Mouse (Mus musculus): ENCODE measurements around the gene Tbccd1. TPM values are rescaled to one million over a fixed set of nuclear protein-coding genes. Genes with fewer than 3 reads are reported as not detected.
"Not testable (repeated sequence)": the region's sequence is repeated elsewhere in the genome, so short reads cannot be mapped to it uniquely, and the experiment has no call there.

The Tbccd1 gene
- polyA plus RNA-seq, 1 experiment from 2014 or later, result 35.2 TPM

DNA sequence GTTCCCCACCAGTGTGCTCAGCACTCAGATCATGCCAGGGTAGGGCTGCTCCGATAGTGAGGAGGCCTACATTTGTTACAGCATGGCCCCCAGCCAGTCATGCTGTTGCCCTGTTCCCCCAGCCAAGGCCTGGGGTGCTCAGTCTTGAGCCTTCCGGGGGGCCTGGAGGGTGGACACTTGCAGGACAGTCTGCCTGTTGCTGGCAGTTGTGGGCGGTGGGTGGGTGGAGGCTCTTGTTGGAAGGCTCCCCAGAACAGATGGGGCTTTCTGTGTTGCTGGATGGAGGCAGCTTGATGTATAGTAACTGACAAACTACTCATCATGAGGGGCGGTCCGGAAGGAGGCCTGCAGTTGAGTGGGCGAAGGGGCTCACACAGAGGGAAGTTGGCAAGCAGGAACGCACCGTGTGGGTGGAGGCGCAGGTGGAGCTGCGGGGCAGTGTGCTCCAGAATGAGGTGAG lies 67.5 kb downstream of the Tbccd1 start:
- Histone ChIP-seq H3K36me3 (ENCODE audit: control insufficient read depth, insufficient read depth, low read length) (no peaks in the 10 kb centered on the region), H3K9ac (ENCODE audit: low read length) (no peak overlapping the region), H3K4me2 (ENCODE audit: low read depth) (no peak overlapping the region), H3K4me1 (ENCODE audit: control insufficient read depth, insufficient read depth, low read length) (no peaks in the 10 kb centered on the region), H3K9me3 (ENCODE audit: control insufficient read depth, low read length) (no peaks in the 10 kb centered on the region), H3K27me3 (ENCODE audit: control insufficient read depth, insufficient read depth, low read length) (0 out of 2 replicates have a peak, but pooled peaks cover 2% of the 10 kb centered on the region), H3K27ac (ENCODE audit: low read depth, low read length) (no peak overlapping the region), H3K4me3 (ENCODE audit: low read depth, low read length) (no peak overlapping the region)
- ATAC-seq (ENCODE audit: insufficient read depth, low FRiP score, low TSS enrichment), result no peak
- WGBS, result 50% methylated on average over 10 of the region's 10 CpGs
- DNase-seq (ENCODE audit: low spot score), result no peak

DNA sequence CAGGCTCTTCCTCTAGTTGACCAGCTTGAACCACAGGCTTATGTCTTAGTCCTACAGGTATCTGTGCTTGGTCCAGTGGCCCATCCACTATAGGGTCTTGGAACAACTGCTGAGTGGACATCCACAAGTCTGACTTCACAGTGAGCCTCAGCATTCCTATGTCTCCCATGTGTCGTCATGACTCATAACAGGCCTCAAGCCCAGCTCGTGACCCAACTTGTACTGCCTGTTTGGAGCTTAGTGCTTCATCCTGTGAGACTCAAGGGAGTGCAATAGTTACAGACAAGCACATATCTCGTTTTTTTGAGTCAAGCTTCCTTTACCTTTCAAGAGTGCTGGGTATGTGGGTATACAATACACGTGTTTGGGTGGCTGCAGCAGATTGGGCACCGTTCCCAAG lies 74.8 kb downstream of the Tbccd1 start:
- Histone ChIP-seq H3K36me3 (ENCODE audit: control insufficient read depth, insufficient read depth, low read length) (no peaks in the 10 kb centered on the region), H3K27me3 (ENCODE audit: control insufficient read depth, insufficient read depth, low read length) (no peaks in the 10 kb centered on the region), H3K4me1 (ENCODE audit: control insufficient read depth, insufficient read depth, low read length) (no peaks in the 10 kb centered on the region), H3K9me3 (ENCODE audit: control insufficient read depth, low read length) (no peaks in the 10 kb centered on the region), H3K27ac (ENCODE audit: low read depth, low read length) (no peak overlapping the region), H3K4me3 (ENCODE audit: low read depth, low read length) (no peak overlapping the region), H3K9ac (ENCODE audit: low read length) (no peak overlapping the region), H3K4me2 (ENCODE audit: low read depth) (no peak overlapping the region)
- ATAC-seq (ENCODE audit: insufficient read depth, low FRiP score, low TSS enrichment) (no peak), DNase-seq (ENCODE audit: low spot score) (no peak)
- 83% methylated on average over 5 of the region's 5 CpGs for WGBS

DNA sequence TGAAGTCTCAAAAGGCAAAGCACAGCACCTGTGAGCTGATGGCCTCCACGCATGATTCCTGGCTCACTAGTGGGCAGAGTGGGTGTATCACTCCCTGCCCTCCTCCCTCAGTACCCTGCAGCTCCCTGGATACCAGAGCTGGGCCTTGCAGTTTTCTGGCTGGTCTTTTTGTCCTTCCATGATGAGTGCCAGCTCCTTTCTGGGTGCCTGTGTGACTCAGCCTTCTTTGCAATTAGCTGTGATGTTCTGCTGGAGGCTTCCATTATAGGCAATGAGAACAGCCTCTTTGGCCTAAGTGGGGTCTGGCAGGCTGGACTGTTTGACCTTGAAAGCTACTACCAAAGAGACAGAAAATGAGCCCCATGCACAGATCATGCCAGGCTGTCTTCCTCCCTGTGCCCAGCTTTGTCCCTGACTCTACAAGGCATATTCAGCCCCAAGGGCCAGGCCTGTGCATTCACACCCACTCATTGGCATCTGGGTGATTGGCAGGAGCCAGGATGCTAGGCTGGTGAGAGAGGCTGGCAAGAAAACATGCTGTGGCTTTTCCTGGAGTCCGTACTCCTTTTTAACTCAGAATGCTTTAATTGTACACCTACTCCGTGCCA lies 78.1 kb downstream of the Tbccd1 start:
- WGBS, result 91% methylated on average over 3 of the region's 3 CpGs

DNA sequence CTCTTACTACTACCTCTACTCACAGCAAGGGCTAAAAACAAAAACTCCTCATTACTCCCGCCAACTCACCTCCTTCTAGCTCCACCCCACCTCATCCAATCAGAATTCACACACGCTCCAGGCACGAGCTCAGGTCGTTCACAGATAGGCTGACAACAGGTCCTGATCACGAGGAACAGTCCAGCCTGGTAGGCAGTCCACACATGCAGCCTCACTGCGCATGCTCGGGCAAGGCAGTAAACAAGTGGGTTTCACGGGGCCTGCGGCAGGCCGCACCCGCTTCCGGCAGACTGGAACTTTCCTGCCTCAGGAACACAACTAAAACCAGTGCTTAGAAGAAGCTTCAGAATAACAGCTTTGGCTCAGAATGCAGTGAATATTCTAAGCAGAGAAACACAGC lies 79.2 kb downstream of the Tbccd1 start:
- not testable (repeated sequence) for ATAC-seq (ENCODE audit: insufficient read depth, low FRiP score, low TSS enrichment); H3K4me2 ChIP-seq (ENCODE audit: low read depth); H3K9ac ChIP-seq (ENCODE audit: low read length); H3K4me1 ChIP-seq (ENCODE audit: control insufficient read depth, insufficient read depth, low read length); H3K27ac ChIP-seq (ENCODE audit: low read depth, low read length); DNase-seq (ENCODE audit: low spot score); H3K36me3 ChIP-seq (ENCODE audit: control insufficient read depth, insufficient read depth, low read length); H3K9me3 ChIP-seq (ENCODE audit: control insufficient read depth, low read length); H3K27me3 ChIP-seq (ENCODE audit: control insufficient read depth, insufficient read depth, low read length); H3K4me3 ChIP-seq (ENCODE audit: low read depth, low read length)
- 91% methylated on average over 12 of the region's 12 CpGs for WGBS

More for the DNA sequence above, 78.1 kb downstream of the Tbccd1 start:
- no peak overlapping the region for H3K27ac ChIP-seq (ENCODE audit: low read depth, low read length)
- no peaks in the 10 kb centered on the region for H3K9me3 ChIP-seq (ENCODE audit: control insufficient read depth, low read length)
- no peaks in the 10 kb centered on the region for H3K4me1 ChIP-seq (ENCODE audit: control insufficient read depth, insufficient read depth, low read length)
- H3K4me3 ChIP-seq (ENCODE audit: low read depth, low read length), result no peak overlapping the region
- no peak for ATAC-seq (ENCODE audit: insufficient read depth, low FRiP score, low TSS enrichment)
- DNase-seq (ENCODE audit: low spot score), result no peak
- H3K27me3 ChIP-seq (ENCODE audit: control insufficient read depth, insufficient read depth, low read length), result no peaks in the 10 kb centered on the region
- no peak overlapping the region for H3K4me2 ChIP-seq (ENCODE audit: low read depth)
- H3K36me3 ChIP-seq (ENCODE audit: control insufficient read depth, insufficient read depth, low read length), result no peaks in the 10 kb centered on the region
- no peak overlapping the region for H3K9ac ChIP-seq (ENCODE audit: low read length)

DNA sequence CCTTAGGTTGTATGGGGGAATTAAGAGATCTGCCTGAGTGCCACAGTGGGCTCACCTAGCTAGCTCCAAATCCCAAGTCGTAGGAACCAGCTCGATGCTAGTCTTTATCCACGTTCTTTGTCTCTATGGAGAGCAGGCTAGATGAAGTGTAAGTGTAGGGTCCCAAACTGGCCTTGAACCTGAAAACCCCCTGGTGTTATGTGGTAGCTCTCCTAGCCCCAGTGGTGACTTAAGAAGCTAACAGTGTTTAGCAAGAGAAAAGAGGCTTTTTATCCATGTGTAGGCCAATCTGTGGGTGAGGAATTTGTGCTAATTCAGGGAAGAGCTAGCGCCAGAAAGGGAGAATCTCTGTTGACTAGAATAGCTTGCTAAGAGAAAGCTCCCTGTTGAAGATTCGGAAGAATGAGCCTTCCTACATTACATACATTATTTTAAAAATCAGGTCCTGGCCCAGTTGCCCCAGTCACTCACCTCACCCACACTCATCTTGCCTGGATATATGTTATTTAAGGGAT lies 81.9 kb downstream of the Tbccd1 start:
- ATAC-seq (ENCODE audit: insufficient read depth, low FRiP score, low TSS enrichment) (no peak), DNase-seq (ENCODE audit: low spot score) (no peak)
- Histone ChIP-seq H3K9me3 (ENCODE audit: control insufficient read depth, low read length) (no peaks in the 10 kb centered on the region), H3K4me2 (ENCODE audit: low read depth) (no peak overlapping the region), H3K9ac (ENCODE audit: low read length) (no peak overlapping the region), H3K27ac (ENCODE audit: low read depth, low read length) (no peak overlapping the region), H3K36me3 (ENCODE audit: control insufficient read depth, insufficient read depth, low read length) (no peaks in the 10 kb centered on the region), H3K4me1 (ENCODE audit: control insufficient read depth, insufficient read depth, low read length) (no peaks in the 10 kb centered on the region), H3K4me3 (ENCODE audit: low read depth, low read length) (no peak overlapping the region), H3K27me3 (ENCODE audit: control insufficient read depth, insufficient read depth, low read length) (no peaks in the 10 kb centered on the region)
- WGBS, result 73% methylated on average over 5 of the region's 5 CpGs

DNA sequence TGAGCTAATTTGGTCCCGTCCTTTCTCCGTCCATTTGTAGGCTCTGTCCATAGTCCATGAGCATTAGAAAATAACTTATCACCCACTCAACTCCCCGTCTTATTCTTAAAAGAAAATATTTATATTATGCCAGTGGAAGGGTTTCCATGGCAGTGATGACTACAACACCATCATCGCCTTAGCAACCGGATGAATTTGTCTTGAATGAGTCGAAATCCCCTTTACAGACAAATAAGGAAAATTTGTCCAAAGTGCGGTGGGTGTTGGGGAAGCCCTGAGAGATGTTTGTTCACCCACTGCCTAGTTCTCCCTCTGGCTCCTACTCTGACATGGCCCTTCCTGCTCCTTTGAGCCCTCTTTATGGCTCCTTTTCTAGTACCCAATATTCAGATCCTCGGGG lies 88.8 kb downstream of the Tbccd1 start:
- no peak for ATAC-seq (ENCODE audit: insufficient read depth, low FRiP score, low TSS enrichment)
- Histone ChIP-seq H3K36me3 (ENCODE audit: control insufficient read depth, insufficient read depth, low read length) (no peaks in the 10 kb centered on the region), H3K4me1 (ENCODE audit: control insufficient read depth, insufficient read depth, low read length) (no peaks in the 10 kb centered on the region), H3K27me3 (ENCODE audit: control insufficient read depth, insufficient read depth, low read length) (no peaks in the 10 kb centered on the region), H3K4me2 (ENCODE audit: low read depth) (no peak overlapping the region), H3K9me3 (ENCODE audit: control insufficient read depth, low read length) (no peaks in the 10 kb centered on the region), H3K9ac (ENCODE audit: low read length) (no peak overlapping the region), H3K27ac (ENCODE audit: low read depth, low read length) (no peak overlapping the region), H3K4me3 (ENCODE audit: low read depth, low read length) (no peak overlapping the region)
- WGBS, result 91% methylated on average over 8 of the region's 8 CpGs
- no peak for DNase-seq (ENCODE audit: low spot score)

DNA sequence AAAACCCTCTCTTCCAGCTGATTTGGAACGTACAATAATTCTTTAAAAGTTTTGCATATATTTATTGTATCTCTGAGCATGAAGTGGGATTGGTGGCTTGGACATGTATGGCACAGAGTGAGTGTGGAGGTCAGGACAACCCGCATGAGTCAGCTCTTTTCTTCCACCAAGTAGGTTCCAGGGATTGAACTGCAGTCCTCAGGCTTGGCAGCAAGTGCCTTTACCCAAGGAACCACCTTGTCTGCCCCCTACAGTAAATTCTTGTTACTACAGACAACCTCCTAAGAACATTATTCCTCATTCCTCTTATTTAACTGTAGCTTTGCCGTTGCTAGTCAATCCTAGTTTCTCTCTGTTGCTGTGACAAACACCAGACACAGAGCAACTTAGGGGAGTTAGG lies 90.1 kb downstream of the Tbccd1 start:
- no peaks in the 10 kb centered on the region for H3K9me3 ChIP-seq (ENCODE audit: control insufficient read depth, low read length)
- no peaks in the 10 kb centered on the region for H3K36me3 ChIP-seq (ENCODE audit: control insufficient read depth, insufficient read depth, low read length)
- no peaks in the 10 kb centered on the region for H3K27me3 ChIP-seq (ENCODE audit: control insufficient read depth, insufficient read depth, low read length)
- ATAC-seq (ENCODE audit: insufficient read depth, low FRiP score, low TSS enrichment) (no peak), DNase-seq (ENCODE audit: low spot score) (no peak)
- no peak overlapping the region for H3K27ac ChIP-seq (ENCODE audit: low read depth, low read length)
- H3K4me3 ChIP-seq (ENCODE audit: low read depth, low read length), result no peak overlapping the region
- H3K4me2 ChIP-seq (ENCODE audit: low read depth), result no peak overlapping the region
- WGBS, result 93% methylated on average over 3 of the region's 3 CpGs
- no peaks in the 10 kb centered on the region for H3K4me1 ChIP-seq (ENCODE audit: control insufficient read depth, insufficient read depth, low read length)
- H3K9ac ChIP-seq (ENCODE audit: low read length), result no peak overlapping the region

DNA sequence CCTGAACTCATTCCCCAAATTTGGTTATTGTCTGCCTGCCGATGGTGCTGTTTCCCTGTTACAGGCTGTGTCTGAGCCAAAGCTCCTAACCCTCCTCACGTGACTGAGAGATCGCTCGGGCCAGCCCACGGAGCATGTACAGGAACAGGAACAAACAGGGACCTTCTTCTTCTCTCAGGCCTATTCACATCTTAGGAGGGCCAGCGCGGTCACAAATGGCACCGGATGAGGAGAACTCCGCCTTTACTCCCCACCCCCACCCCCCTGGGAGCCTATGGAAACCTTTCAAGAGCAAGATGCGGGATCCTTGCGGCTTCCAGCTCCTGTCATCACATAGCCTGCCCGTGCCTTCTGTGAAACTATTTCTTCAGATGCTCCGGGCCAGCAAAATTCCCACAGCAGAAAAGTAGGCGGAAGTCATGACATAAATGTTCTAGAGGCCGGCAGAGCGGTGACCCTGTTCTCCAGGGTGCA lies 90.7 kb downstream of the Tbccd1 start:
- no peaks in the 10 kb centered on the region for H3K36me3 ChIP-seq (ENCODE audit: control insufficient read depth, insufficient read depth, low read length)
- H3K4me1 ChIP-seq (ENCODE audit: control insufficient read depth, insufficient read depth, low read length), result no peaks in the 10 kb centered on the region
- H3K4me3 ChIP-seq (ENCODE audit: low read depth, low read length), result no peak overlapping the region
- 76% methylated on average over 16 of the region's 16 CpGs for WGBS
- ATAC-seq (ENCODE audit: insufficient read depth, low FRiP score, low TSS enrichment), result no peak
- H3K4me2 ChIP-seq (ENCODE audit: low read depth), result no peak overlapping the region
- H3K9ac ChIP-seq (ENCODE audit: low read length), result no peak overlapping the region
- no peaks in the 10 kb centered on the region for H3K9me3 ChIP-seq (ENCODE audit: control insufficient read depth, low read length)
- no peak overlapping the region for H3K27ac ChIP-seq (ENCODE audit: low read depth, low read length)
- no peaks in the 10 kb centered on the region for H3K27me3 ChIP-seq (ENCODE audit: control insufficient read depth, insufficient read depth, low read length)
- DNase-seq (ENCODE audit: low spot score), result no peak

DNA sequence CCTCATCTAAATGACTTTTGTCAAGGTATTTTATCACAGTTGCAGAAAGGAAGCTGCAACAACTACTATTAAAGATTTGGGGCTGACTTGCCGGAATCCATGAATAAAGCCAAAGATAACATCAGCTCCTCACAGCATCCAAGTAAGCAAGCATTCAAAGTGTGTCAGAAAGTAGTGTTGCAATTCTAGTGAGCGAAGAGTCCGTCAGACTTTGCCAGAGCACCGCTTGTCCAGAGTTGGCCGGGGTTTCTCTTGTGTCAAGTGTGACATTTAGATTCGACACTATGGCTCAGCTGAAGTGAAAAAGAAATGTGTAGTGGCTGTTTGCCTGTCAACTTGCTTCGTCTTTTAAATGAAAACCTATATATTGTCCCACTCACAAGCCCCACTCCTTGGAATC lies 91.9 kb downstream of the Tbccd1 start:
- Histone ChIP-seq H3K9ac (ENCODE audit: low read length) (no peak overlapping the region), H3K36me3 (ENCODE audit: control insufficient read depth, insufficient read depth, low read length) (no peaks in the 10 kb centered on the region), H3K4me1 (ENCODE audit: control insufficient read depth, insufficient read depth, low read length) (no peaks in the 10 kb centered on the region), H3K9me3 (ENCODE audit: control insufficient read depth, low read length) (no peaks in the 10 kb centered on the region), H3K4me2 (ENCODE audit: low read depth) (no peak overlapping the region), H3K27ac (ENCODE audit: low read depth, low read length) (no peak overlapping the region), H3K4me3 (ENCODE audit: low read depth, low read length) (no peak overlapping the region), H3K27me3 (ENCODE audit: control insufficient read depth, insufficient read depth, low read length) (no peaks in the 10 kb centered on the region)
- DNase-seq (ENCODE audit: low spot score), result no peak
- WGBS, result 93% methylated on average over 7 of the region's 7 CpGs
- ATAC-seq (ENCODE audit: insufficient read depth, low FRiP score, low TSS enrichment), result no peak
